Mouse (Mus musculus): ENCODE data around the gene Mroh7.
A peak's percentile ranks its signal among the peaks of the same experiment; 100 is the strongest.

The Mroh7 gene

DNA sequence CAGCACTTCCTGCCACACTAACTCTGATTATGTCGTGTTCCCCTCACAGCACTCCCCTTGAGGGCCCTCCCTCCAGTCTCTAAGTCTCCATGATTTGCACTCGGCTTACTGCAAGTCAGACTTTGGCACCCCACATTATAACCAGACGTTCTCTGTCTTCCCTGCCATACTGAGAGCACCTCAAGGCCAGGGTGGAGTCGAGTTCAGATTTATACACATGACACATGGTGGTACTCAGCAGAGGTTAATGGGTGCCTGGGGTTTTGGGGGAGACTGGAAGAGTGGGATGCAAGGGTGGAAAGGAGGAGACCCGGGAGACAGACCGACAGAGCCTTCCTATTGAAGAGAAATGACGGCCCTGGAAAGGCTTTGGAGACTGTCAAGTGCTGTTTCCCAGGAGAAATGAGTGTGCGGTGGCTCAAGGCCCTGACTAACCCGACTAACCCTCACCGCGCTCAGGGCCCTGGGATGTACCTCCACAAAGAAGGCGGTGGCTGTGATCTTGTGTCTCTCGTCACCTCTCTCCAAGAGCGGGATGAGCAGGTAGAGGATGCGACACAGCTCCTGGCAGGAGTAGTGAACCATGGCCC, 36.8 kb downstream of the Mroh7 start:
- no peak for DNase-seq

DNA sequence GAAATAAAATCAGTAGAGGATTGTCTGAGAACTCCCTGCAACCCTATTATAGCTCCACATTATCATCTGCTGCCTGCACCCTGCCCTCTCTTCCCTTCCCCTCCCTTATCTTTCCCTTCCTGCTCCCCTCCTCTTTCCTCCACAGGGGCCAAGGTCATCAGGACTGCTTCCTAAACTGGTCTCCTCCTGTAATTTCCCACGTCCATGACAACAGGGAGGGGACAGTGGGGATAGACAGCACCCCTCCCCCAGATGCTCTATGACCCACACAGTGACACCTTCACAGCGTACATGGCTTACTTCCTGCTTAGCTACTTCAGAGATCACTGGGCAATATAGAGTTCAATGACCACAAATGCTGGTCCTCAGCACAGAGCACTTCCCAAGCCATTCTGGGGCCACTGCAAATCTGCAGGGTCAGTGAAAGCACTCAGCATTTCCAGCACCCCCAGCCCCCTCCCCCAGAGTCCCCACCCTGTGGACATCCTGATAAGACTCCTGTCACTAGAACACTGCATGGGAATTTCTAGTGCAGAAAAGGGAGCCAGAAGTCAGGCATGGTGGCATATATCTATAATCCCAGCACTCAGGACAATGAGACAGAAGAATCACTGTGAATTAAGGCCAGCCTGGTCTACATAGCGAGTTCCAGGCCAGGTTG, 42.0 kb downstream of the Mroh7 start:
- DNase-seq, result no peak

DNA sequence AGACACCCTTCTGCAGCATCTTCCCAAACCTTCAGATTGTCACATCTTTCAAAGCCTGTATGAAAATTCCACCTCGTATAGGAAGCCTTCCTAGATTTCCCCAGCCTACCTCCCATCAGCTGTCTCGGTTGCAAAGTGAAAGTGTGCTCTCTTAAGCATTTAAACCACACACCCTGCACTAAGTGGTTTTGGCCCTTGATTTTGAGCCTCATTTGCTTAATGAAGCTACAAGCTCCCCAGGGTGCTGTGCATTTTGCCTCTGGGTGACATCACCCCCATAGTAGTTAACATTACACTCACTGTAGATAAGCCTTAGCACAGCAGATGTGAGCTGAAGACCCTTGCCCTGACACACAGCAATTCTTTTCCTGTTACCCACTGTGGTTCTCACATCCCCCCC, 49.8 kb downstream of the Mroh7 start:
- no peak for DNase-seq

DNA sequence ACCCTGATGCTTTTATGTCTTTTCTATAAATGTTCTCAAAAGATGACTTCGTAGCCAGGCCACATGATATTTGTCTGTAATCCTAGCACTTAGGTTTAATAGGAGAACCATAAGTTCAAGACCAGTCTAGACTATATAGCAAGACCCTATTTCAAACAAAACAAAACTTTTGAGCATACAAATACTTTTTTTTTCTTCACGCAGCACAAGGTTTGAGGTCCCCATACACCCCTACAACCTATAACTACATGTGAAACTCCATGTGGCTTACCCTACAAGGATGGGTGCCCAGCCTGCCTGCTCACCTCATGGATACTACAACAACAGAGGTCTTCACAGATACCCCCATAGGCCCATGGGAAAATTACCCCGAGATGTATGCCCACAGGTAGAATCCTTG, 51.6 kb downstream of the Mroh7 start:
- no peak for DNase-seq

DNA sequence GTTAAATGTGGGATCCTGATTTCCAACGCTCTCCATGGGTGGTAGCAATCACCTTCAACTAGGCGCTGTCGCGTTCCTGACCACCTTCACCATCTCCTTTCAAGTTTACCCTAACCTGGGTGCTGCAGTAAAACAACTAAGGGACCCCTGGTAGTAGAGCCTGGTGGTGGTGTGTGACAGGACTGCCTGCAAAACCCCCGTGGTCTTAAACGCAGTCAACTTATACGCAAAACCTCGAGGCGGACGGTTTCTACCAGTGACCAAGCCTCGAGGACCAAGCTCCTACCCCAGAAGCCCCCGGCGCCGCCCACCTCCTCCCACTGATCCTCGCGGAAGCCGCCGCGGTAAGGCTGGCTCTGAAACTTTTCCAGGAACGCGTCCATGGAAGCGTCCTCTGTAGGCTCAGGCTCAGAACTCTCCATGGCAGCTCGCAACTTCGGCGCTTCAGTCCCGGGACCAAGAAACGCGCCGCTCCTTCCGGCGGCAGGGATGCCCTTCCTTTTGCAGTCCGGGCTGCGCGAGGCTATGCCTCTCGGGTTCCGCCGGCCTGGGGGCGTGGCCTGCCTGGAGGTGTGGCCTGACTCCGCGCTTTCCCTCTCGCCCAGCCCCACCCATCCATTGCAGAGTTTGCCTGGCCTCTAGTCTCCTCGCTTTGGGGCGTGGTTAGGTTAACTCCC, 52.1 kb downstream of the Mroh7 start, which contains the start of gene Ttc4:
TSS of gene Ttc4 (minus strand) at position 503 of the 677 bp plus-strand sequence.
- DNase-seq, result peak; percentile 93 to 94

DNA sequence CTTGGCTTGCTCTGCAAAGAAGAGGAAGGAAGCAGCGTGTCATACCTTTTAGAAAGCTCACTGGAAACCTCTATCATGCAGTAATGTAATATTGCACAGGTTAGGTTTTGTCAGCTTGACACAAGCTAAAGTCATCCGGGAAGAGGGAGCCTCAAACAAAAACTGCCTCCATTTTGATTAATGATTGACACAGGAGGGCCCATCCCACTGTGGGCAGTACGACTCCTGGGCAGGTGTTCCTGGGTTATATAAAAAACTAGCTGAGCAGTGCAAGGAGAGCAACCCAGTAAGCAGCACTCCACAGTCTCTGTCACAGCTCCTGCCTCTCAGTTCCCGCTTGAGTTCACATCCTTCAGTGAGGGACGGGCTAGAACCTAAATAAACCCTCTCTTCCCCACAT, 54.0 kb downstream of the Mroh7 start:
- no peak for DNase-seq

DNA sequence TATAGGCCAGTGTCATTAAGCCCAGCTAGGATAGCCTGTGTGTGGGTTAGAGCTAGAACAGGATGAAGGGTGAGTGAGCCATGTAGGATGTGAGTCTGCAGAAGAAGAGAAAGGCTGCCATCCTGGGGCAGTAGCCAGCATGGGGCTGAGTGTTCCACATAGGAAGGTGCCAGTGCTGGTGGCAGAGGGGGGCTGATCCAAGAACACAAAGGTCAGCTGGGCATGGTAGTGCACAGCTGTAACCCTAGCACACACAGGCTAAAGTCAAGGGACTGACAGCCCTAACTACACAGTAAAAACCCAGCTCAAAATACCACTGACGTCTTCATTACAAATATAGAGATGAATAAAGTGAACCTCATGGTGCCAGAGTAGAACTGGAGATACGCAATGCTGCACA, 64.2 kb downstream of the Mroh7 start:
- DNase-seq, result no peak

DNA sequence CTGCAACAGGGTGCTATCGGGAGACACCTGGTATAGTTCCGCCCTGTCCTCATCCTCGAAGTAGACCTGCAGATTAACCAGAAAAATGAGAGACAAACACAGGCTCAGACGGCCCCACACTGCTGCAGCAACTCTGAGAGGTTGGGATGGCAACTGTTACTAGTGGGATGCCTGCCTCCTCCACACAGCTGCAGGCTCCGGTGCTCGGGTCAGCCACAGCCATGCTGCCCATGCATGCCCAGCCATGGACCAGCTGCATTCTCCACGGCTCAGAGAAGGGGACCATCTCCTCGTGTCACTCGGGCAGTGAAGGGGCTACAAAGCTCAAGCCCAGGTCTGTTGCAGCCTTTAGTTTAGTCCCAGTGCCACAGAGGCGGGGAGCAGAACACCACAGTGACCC, 65.1 kb downstream of the Mroh7 start:
- DNase-seq, result no peak

DNA sequence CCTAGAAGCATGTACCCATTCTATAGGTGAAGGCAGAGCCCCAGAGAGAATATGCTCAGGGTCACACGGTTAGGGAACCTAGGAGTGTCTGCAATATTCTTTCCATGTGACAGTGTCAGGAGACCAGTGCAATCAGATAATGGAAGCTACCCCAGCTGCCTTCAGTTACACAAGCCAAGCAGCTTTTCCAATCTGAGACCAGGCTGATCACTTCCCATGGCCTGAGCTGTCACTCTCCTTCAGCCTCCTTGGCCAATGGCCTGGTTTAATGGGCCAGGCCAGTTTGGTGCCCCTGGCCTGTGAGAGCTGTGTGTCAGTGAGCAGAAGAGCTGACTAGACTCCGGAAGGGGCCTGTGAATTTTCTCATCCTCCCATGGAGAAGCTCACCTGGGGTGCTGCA, 65.5 kb downstream of the Mroh7 start:
- no peak for DNase-seq

DNA sequence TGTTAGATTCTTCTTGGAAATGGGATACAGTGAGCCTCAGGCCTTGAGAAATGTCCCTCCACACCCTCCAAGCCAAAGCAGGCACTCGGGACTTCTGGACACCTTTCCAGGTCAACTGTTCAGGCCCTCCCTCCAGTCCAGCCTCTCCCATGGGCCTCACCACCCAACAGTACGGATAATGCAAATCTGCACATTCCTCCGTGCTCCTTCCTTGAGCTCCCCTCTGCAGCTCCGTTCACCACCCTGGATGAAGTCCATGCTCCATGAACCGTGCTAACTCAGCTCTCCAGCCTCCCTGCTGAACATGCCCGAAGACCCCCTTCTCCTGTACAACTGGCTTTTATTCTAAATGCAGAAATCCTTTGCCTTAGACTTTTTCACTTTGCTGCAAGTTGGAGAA, 66.0 kb downstream of the Mroh7 start:
- DNase-seq, result no peak

DNA sequence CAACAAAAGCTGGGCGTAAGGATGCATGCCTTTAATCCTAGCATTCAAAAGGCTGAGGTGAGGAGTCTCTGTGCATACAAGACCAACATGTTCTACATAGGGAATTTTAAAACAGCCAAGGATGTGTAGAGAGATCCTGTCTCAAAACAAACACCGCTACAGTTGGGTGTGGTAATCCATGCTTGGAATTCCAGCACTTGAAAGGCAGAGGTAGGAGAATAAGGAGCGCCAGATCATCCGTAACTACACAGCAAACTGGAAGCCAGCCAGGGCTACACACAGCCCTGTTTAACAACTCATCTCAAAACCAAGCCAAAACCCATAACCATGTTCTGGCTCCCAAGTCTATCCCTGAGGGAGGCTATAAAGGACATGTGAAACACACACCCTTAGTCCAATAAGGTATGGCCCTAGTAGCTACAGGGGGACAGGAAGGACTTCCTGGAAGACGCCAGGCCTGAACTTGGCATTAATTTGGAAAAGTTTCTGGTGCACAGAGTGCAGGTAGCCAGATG, 66.7 kb downstream of the Mroh7 start:
- no peak for DNase-seq

DNA sequence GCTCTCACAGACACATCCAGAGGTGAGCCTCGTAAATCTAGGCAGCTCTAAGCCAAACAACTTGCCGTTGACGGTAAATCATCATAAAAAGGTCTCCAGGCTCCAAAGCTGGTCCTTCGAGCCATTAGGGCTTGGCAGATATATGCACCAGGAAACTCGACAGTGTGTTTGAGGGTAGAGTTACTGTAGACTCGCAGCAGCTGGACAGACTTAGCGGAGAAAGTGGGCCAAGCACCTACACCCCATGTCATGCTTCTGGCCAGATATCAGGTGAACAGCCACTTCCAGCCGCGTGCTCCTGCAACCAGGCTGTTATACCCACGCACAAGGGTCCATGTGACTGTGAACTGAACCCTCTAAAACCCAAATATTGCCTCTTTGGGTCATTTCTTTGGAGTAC, 75.0 kb downstream of the Mroh7 start:
- DNase-seq, result no peak

DNA sequence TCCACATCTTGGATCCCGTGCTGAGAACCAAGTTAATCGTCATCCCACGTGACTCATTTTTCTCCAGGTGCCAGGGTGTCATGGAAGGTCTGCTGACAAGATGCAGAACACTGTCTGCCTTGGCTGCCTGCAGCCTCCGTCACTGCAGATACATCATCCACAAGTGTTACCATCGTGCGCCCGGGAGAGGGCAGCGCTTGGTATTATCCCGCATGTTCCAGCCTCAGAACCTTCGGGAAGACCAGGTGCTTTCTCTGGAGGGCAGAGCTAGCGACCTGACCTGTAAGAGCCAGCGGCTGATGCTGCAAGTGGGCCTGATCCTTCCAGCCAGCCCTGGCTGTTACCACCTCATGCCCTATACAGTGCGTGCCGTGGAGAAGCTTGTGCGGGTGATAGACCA, 77.7 kb downstream of the Mroh7 start:
- DNase-seq, result no peak

DNA sequence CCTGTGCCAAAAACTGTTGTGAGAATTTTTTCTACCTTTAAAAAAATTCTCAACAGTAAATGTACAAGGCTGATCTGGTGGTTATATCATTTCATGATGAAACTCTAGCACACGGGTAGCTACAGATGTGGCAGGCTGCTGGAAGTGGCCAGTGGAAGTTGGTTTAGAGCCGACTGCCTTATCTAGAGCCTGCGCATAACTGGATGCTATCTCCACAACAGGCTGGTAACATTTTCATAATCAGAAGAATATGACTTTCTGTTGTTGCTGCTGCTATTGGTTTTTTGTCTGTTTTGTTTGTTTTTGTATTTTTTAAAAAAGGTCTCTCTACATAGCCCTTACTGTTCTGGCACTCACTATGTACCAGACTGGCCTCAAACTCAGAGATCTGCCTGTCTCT, 78.2 kb downstream of the Mroh7 start:
- no peak for DNase-seq

DNA sequence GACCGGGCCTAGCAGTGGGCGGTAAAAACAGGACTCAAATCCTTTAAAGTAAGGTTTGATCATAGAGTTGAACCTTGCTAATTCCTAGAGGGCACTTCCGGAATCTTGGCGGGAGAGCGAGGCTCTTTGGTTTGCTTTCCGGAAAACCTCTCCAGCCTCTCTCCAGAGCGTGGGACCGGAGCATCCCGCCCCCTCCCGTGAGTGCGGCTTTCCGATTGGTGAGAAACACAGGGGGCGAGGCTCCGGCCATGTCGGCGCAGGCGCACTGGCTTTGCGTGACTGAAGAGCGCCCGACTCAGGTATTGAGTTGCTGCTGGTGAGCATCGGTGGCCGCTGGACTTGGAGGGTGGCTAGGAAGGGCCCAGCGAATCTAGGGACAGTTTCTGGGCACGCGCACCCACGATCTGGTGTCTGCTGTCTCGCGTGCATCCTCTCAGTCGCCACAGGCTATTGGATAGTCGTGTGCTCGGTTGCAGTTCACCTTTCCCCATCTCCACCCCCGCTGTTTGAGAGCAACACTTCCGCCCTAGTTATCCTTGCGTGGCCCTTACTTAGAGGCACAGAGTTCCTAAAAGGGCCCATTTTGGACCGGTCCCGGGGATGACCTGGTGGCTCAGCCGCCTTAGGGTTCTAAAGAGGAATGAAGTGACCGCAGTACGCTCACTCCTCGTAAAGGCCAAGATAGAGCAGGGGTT, 79.7 kb downstream of the Mroh7 start, which contains the start of gene Pars2:
TSS of gene Pars2 (plus strand) at position 237 of the 695 bp plus-strand sequence.
- DNase-seq, result peak; percentile 98

DNA sequence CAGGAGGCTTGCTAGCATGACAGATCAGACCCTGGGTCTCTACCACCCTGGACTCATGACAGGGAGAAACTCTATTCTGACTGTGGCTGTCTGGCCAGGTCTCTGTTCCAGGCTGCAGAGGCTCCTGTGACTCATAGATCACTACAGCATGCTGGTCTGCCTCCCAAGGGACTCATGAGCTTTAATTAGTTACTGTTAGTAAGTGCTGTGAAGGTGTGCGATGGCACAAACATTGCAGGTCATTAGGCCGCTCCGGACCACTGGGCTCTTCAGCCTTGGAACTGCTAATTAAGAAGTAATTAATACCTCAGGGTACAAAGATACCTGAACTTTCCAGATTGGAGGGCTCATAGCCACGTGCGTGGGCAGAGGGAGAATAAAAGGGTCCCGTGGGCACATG, 83.6 kb downstream of the Mroh7 start:
- DNase-seq, result no peak

DNA sequence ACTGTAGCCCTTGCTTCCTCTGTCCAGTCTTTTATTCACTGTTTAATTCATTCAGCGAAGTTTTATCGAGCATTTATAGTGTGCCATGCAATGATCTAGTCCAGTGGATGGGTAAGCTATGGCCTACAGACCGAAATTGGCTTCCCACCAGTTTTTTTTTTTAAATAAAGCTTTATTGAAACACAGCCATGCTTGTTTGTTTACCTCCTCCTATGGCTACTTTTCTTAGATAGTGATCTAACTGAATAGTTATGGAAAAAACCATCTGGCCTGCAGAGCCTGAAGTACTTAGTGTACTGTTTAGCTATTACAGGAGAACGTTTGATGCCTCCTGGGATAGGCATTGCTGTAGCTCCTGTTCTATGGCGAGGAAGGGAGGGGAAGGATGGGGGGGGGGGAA, 84.9 kb downstream of the Mroh7 start:
- DNase-seq, result no peak

DNA sequence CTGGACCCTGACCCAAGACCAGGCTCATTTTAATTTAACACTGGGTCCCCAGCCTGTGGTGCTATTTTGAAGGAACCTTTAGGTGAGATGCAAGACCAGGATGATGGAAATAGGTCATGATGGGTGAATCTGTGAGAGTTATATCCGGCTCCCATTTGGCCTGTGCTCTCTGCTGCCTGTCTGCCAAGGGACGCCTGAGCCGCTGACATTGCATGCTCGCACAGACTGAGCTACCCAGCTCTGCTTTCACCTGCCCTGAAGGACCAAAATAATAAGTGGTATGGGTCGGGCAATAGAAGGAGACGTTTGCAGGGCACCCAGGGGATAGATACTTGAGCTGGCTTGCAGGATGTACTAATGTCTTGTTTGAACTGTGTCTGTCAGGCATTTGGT, 86.5 kb downstream of the Mroh7 start:
- no peak for DNase-seq

DNA sequence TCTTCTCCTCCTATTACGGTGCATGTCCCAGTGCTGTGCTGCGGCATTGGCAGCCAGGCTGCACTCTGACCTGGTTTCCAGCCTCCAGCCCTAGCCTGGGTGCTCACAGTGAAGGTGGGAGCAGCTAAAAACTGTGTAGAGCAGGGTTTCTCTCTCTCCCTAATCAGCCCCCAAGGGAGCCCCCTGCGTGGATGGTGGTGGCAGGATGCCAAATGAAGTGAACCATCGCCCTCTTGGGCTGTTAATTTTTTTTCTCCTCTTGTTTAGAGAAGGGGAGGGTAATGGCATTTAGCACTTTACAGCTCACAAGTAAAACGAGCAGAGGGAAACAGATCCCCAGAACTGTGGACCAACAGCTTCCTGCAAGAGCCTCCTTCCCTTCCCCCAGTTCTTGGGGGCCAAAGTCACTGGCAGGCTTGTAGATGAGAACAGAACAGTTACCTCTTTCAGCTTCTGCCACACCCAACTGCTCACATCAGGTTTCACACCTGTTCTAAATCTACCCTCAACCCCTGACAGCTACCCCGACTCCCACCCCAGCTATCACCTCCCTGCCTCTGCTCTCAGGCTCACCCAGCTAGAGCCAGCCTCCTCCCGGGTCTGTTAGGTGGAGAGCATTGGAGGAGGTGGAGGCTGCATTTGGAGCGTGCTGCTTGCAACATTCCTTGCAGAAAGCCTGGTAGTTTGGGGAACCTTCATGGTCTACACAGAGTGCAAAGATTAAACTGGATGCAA, 87.1 kb downstream of the Mroh7 start:
- peak in 1 of 2 experiments; percentile 40 for DNase-seq

DNA sequence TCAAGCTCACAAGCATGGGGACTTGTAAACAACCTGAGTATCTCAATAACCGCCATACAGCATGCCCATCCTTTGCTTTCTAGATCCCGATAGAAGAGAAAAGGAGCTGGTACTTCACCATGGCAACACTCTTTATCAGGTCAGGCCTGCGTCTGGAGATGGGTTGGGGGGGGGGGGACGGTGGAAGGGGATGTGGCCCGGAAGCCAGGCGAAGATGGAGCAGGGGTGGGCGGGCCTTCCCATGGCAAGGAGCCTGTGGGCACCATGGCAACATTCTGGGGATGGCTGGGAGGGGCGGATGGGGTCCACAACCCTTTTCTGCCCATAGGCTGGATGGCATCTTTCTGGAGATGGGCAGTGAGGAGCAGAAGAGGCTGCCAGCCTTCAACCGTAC, 96.6 kb downstream of the Mroh7 start:
- no peak for DNase-seq

DNA sequence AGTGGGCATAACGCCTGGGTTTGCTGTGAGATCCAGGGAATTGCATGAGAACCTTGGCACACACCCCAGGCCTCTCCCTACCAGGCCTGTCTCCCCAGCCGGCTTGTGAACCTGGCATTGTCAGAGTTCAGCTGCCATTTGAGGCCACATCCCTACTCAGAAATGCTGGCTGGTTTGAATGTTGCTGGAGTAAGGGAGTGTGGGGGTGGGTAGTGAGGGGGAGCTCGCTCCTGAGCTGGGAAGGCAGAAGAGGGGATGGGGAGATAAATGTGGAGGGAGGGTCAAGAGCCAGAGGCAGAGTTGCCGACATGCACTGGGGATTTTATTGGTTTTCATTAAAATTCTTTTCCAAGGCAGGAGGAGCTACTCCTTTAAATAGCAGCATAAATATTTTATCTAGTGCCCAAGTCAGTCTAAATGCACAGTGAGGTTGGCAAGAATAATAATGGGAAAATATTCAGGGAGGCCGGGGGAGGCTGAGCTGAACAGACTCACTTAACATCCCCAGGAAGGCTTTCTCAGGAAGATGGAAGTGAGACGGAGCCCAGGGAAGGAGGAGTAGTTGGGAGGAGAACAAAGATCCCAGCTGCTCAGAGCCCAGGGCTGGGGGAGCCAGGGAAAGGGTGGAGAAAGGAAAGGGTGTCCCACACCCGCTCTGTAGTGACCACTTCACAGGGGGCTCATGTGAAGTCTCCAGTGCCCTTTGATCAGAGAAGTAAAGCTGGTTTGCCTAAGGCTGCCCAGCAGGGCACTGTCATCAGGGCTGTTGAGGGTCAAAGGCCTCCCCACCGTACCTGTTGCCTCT, 97.2 kb downstream of the Mroh7 start:
- DNase-seq, result no peak

DNA sequence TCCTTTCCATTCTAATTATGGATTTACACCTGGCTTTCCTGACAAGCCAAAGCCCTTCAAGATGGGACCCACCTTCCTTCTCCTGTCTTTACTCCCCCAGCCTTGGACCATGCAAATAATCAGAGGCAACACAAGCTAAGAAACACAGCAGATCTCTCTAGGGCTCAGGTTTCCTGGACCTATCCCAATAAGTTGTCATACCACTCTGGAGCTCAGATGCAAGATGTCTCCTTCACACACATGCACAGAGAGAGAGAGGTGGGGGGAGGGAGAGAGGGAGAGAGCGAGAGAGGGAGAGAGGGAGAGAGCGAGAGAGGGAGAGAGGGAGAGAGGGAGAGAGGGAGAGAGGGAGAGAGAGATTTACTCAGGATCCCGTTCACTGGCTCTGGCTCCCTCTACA, 98.4 kb downstream of the Mroh7 start:
- DNase-seq, result no peak

All from lung, postnatal 4 days (tissue).